Mouse (Mus musculus) erythroblast, embryonic 14.5 days (primary cell): ENCODE data around the gene Mmp11.

Source experiments
- GATA1 ChIP-seq: IDR thresholded peaks from 2 replicates; pipeline ENCODE4 v1.6.1; 2012; ENCODE audit warnings: low read length, inconsistent platforms, mixed read lengths
- TAL1 ChIP-seq: IDR thresholded peaks from 3 replicates; pipeline ENCODE4 v1.6.1; 2012; ENCODE audit warnings: low read length, inconsistent platforms, mixed read lengths

GRCm38 (mm10) chr10:75894601-75895000 lies 41.7 kb downstream of the Mmp11 start:
- TF ChIP-seq TAL1 (no peak), GATA1 (no peak)
